30 mouse cellular contexts compared by ENCODE assay signal in genomic region chr5:25177937-25178336, GRCm38 (mm10). TPM values are rescaled to one million over a fixed set of nuclear protein-coding genes. Genes with fewer than 3 reads are reported as not detected.
"Had no signal": no experiment of that assay in that cellular context is flagged by ENCODE, and none has a peak within 500 bp of the region (broad histone marks: within the 10 kb centered on the region; RNA-seq: fewer than 3 reads in every experiment).

No protein-coding gene starts in this region.

RNA-seq across cellular contexts. Expression of gene Galntl5, which starts 3.3 kb away (rescaled TPM):
- polyA plus RNA-seq: limb, embryonic 10.5 days; limb, embryonic 11.5 days; limb, embryonic 12.5 days; limb, embryonic 13.5 days; limb, embryonic 14.5 days; limb, embryonic 15.5 days; liver, adult 2 months; liver, embryonic 11.5 days; liver, embryonic 12.5 days; liver, embryonic 13.5 days; liver, embryonic 14.5 days; liver, embryonic 15.5 days; liver, embryonic 16.5 days; liver, postnatal 0 days; lung, adult 2 months; lung, embryonic 14.5 days; lung, embryonic 15.5 days; lung, embryonic 16.5 days; lung, postnatal 0 days; macrophage; midbrain, embryonic 10.5 days; midbrain, embryonic 11.5 days; midbrain, embryonic 12.5 days; midbrain, embryonic 13.5 days; midbrain, embryonic 14.5 days; midbrain, embryonic 15.5 days; midbrain, embryonic 16.5 days; midbrain, postnatal 0 days; neural tube, embryonic 11.5 days; neural tube, embryonic 12.5 days had no signal

RNA-seq across cellular contexts. Expression of gene E130116L18Rik, which starts 45.0 kb away (rescaled TPM):
- polyA plus RNA-seq: limb, embryonic 10.5 days; limb, embryonic 11.5 days; limb, embryonic 12.5 days; limb, embryonic 13.5 days; limb, embryonic 14.5 days; limb, embryonic 15.5 days; liver, adult 2 months; liver, embryonic 11.5 days; liver, embryonic 13.5 days; liver, embryonic 14.5 days; liver, embryonic 15.5 days; liver, embryonic 16.5 days; liver, postnatal 0 days; lung, adult 2 months; lung, embryonic 14.5 days; lung, embryonic 15.5 days; lung, embryonic 16.5 days; macrophage; midbrain, embryonic 10.5 days; midbrain, embryonic 11.5 days; midbrain, embryonic 12.5 days; midbrain, embryonic 13.5 days; midbrain, embryonic 14.5 days; midbrain, embryonic 16.5 days; neural tube, embryonic 11.5 days; neural tube, embryonic 12.5 days had no signal
